Comparison of ENCODE assay signal across 7 mouse cellular contexts in the genomic region with DNA sequence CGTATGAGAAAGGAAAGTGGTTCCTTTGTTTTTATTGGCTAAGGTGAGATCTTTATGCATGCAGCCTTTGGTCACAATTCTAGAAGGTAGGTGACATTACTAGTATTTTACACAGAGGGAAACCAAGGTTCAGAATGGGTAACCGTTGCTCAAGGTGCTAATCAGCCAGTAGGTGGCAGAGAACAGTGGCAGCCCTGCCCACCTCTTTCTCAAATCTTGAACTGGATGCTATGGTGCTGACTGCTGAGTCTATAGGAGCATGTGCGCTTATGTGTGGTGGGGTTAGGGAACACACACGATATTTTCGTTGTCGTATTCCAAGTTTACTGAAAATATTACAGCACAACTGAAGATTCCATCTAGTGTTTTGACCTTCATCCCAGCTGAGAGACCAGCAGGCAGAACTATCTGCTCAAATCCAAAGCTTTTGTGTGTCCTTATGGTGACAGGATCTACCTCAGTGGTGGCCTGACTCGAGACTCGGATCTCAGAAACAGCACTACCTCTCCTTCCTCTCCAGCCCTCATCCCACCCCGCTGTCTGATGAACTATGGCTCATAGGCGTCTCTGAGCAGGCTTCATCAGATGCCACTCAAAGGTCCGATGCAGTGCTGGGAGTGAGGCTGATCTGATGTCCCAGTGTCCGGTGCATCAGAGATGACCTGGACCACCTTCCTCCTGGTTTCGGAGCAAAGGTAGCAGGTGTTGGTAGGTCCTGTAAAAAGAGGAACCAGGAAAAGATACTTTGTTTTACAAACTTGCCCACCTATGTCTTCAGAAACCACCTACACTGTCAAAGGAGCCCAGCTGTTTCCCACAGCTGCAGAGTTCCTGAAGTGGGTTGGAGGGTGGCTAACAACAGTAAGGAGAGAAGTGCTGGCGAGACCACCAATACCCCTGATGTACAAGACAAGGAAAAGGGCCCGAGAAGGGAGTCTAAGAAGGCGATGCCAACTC. TPM values are rescaled to one million over a fixed set of nuclear protein-coding genes. Genes with fewer than 3 reads are reported as not detected.
DNase-seq lines count a peak whose midpoint lies in the region; ATAC-seq and TF ChIP-seq lines count a peak whose summit lies in the region.

No protein-coding gene starts in this region.

- ATAC-seq in megakaryocyte, adult 5-6 weeks (ENCODE audit: poor library complexity, severe bottlenecking) = no peak
- no peak for ATAC-seq in limb, embryonic 12.5 days (ENCODE audit: insufficient number of reproducible peaks, insufficient read depth, low FRiP score, low TSS enrichment, low read depth)
- no peak for ATAC-seq in neural tube, embryonic 14.5 days (ENCODE audit: low read depth)

- H3K4me3 ChIP-seq in megakaryocyte, embryonic 14.5 days (replicated peaks) = peak overlapping the region; percentile 91
- no peak overlapping the region for H3K4me3 ChIP-seq in embryonic fibroblast, embryonic 13.5 days (ENCODE audit: insufficient read depth, low read length)
- peak overlapping the region; percentile 32 for H3K4me3 ChIP-seq in limb, embryonic 12.5 days (replicated peaks)
- peak overlapping the region; percentile 29 for H3K4me3 ChIP-seq in neural tube, embryonic 14.5 days (ENCODE audit: low read depth, low read length)

- no peaks in the 10 kb centered on the region for H3K9me3 ChIP-seq in megakaryocyte, embryonic 14.5 days
- H3K9me3 ChIP-seq in limb, embryonic 12.5 days = no peaks in the 10 kb centered on the region
- H3K9me3 ChIP-seq in neural tube, embryonic 14.5 days (ENCODE audit: control insufficient read depth, low read length) = no peaks in the 10 kb centered on the region

- 0 out of 2 replicates have a peak overlapping the region, but pooled peaks have one; percentile 28 for H3K27ac ChIP-seq in embryonic fibroblast, embryonic 13.5 days (ENCODE audit: insufficient read depth, low read length)
- H3K27ac ChIP-seq in limb, embryonic 12.5 days = peak overlapping the region; percentile 99
- H3K27ac ChIP-seq in neural tube, embryonic 14.5 days (ENCODE audit: low read depth, low read length) = peak overlapping the region; percentile 97

- no peaks in the 10 kb centered on the region for H3K36me3 ChIP-seq in megakaryocyte, embryonic 14.5 days (replicated peaks; ENCODE audit: low read length)
- H3K36me3 ChIP-seq in limb, embryonic 12.5 days = no peaks in the 10 kb centered on the region
- no peaks in the 10 kb centered on the region for H3K36me3 ChIP-seq in neural tube, embryonic 14.5 days (ENCODE audit: control insufficient read depth, insufficient read depth, low read length)

- DNase-seq in ovary, postnatal 14 days (ENCODE audit: low spot score) = no peak
- no peak for DNase-seq in adrenal gland, postnatal 14 days

- peaks cover 27% of the 10 kb centered on the region for H3K27me3 ChIP-seq in megakaryocyte, embryonic 14.5 days (replicated peaks)
- H3K27me3 ChIP-seq in limb, embryonic 12.5 days = no peaks in the 10 kb centered on the region
- H3K27me3 ChIP-seq in neural tube, embryonic 14.5 days (ENCODE audit: control insufficient read depth, insufficient read depth, low read length) = no peaks in the 10 kb centered on the region

- peaks cover 86% of the 10 kb centered on the region for H3K4me1 ChIP-seq in megakaryocyte, embryonic 14.5 days
- H3K4me1 ChIP-seq in embryonic fibroblast, embryonic 13.5 days (ENCODE audit: control insufficient read depth, insufficient read depth, low read length) = peaks cover 5% of the 10 kb centered on the region
- H3K4me1 ChIP-seq in limb, embryonic 12.5 days (replicated peaks) = peaks cover 55% of the 10 kb centered on the region
- H3K4me1 ChIP-seq in neural tube, embryonic 14.5 days (ENCODE audit: control insufficient read depth, insufficient read depth, low read length) = peaks cover 38% of the 10 kb centered on the region

- WGBS in limb, embryonic 12.5 days = 69% methylated on average over 16 of the region's 16 CpGs
- 75% methylated on average over 16 of the region's 16 CpGs for WGBS in neural tube, embryonic 14.5 days

- H3K4me2 ChIP-seq in limb, embryonic 12.5 days = peak overlapping the region; percentile 66
- H3K4me2 ChIP-seq in neural tube, embryonic 14.5 days (ENCODE audit: low read depth, low read length) = peak overlapping the region; percentile 74

- TF ChIP-seq POLR2A in embryonic fibroblast, embryonic 13.5 days (IDR thresholded peaks at IDR 0.05; ENCODE audit: low read depth, low read length) = 0 out of 2 replicates have a peak, but pooled peaks have one; percentile 8

- peak; percentile 40; the same call in 1 of the 2 replicates for TF ChIP-seq CTCF in embryonic fibroblast, embryonic 13.5 days (IDR thresholded peaks at IDR 0.05; ENCODE audit: borderline replicate concordance, insufficient read depth, low read length)

- peak overlapping the region; percentile 32; the same call in 1 of the 2 replicates for H3K9ac ChIP-seq in limb, embryonic 12.5 days (replicated peaks)
- H3K9ac ChIP-seq in neural tube, embryonic 14.5 days (replicated peaks; ENCODE audit: low read depth, low read length) = peak overlapping the region; percentile 59; the same call in 1 of the 2 replicates

RNA-seq across cellular contexts. Expression of gene Btg2, which starts 18.9 kb away (rescaled TPM):
- 8.3 and 13.9 TPM in 2 replicates for polyA plus RNA-seq in megakaryocyte, embryonic 14.5 days (2012; ENCODE audit: insufficient read depth, low replicate concordance)
- 68.9 and 87.3 TPM in 2 replicates for total RNA-seq in megakaryocyte, adult 5-6 weeks (2015)
- total RNA-seq in megakaryocyte, adult 5-6 weeks (2017) = 175 and 189 TPM in 2 replicates
- polyA plus RNA-seq in embryonic fibroblast, embryonic 13.5 days (2011; ENCODE audit: insufficient read length, low read depth, missing spikeins) = 96.4 and 125 TPM in 2 replicates
- 26.7 and 28.1 TPM in 2 replicates for polyA plus RNA-seq in limb, embryonic 12.5 days (2016; fragmentation: Nextera tagmentation; extraction: Ambion mirVana)
- polyA plus RNA-seq in neural tube, embryonic 14.5 days (2014; fragmentation: Nextera tagmentation; extraction: Ambion mirVana) = 22.4 and 26.9 TPM in 2 replicates
- 36.7 and 58.2 TPM in 2 replicates for total RNA-seq in adrenal gland, postnatal 14 days (2021)

RNA-seq across cellular contexts. Expression of gene Fmod, which starts 23.0 kb away (rescaled TPM):
- polyA plus RNA-seq in megakaryocyte, embryonic 14.5 days (2012; ENCODE audit: insufficient read depth, low replicate concordance) = not detected in 2 replicates
- not detected in 2 replicates for total RNA-seq in megakaryocyte, adult 5-6 weeks (2015)
- not detected in 2 replicates for total RNA-seq in megakaryocyte, adult 5-6 weeks (2017)
- 35.4 and 74.2 TPM in 2 replicates for polyA plus RNA-seq in embryonic fibroblast, embryonic 13.5 days (2011; ENCODE audit: insufficient read length, low read depth, missing spikeins)
- polyA plus RNA-seq in limb, embryonic 12.5 days (2016; fragmentation: Nextera tagmentation; extraction: Ambion mirVana) = 12.6 and 14.8 TPM in 2 replicates
- polyA plus RNA-seq in neural tube, embryonic 14.5 days (2014; fragmentation: Nextera tagmentation; extraction: Ambion mirVana) = 0.23 and 13.8 TPM in 2 replicates
- 13.9 and 15.3 TPM in 2 replicates for total RNA-seq in adrenal gland, postnatal 14 days (2021)

RNA-seq across cellular contexts. Expression of gene Chit1, which starts 51.0 kb away (rescaled TPM):
- not detected in 2 replicates for polyA plus RNA-seq in megakaryocyte, embryonic 14.5 days (2012; ENCODE audit: insufficient read depth, low replicate concordance)
- 0.16 and 0.83 TPM in 2 replicates for total RNA-seq in megakaryocyte, adult 5-6 weeks (2015)
- total RNA-seq in megakaryocyte, adult 5-6 weeks (2017) = 0.07 TPM in 1 of 2 replicates, not detected in the other
- polyA plus RNA-seq in embryonic fibroblast, embryonic 13.5 days (2011; ENCODE audit: insufficient read length, low read depth, missing spikeins) = not detected in 2 replicates
- polyA plus RNA-seq in limb, embryonic 12.5 days (2016; fragmentation: Nextera tagmentation; extraction: Ambion mirVana) = not detected in 2 replicates
- 0.52 and 1.4 TPM in 2 replicates for polyA plus RNA-seq in neural tube, embryonic 14.5 days (2014; fragmentation: Nextera tagmentation; extraction: Ambion mirVana)
- not detected in 2 replicates for total RNA-seq in adrenal gland, postnatal 14 days (2021)

Comparison
In these comparisons a context has a peak if more than half of its experiments do, and no peak if none do; other contexts are left out.
1. H3K27ac ChIP-seq: peak in every context shown above with its lines; median percentile 99 in limb, embryonic 12.5 days; 97 in neural tube, embryonic 14.5 days; 28 in embryonic fibroblast, embryonic 13.5 days.